Mouse (Mus musculus) frontal cortex, postnatal 36 days (tissue): Measurements from ENCODE around the gene H2-Q6.
A peak's percentile ranks its signal among the peaks of the same experiment; 100 is the strongest.
"Not testable (repeated sequence)": the region's sequence is repeated elsewhere in the genome, so short reads cannot be mapped to it uniquely, and the experiment has no call there.

Experiments used
- DNase-seq, 2 experiments: peaks; one replicate each; pipeline ENCODE4 v3.0.0; 2022; ENCODE audit warnings: low spot score in 2 of 2

Gene H2-Q6

DNA sequence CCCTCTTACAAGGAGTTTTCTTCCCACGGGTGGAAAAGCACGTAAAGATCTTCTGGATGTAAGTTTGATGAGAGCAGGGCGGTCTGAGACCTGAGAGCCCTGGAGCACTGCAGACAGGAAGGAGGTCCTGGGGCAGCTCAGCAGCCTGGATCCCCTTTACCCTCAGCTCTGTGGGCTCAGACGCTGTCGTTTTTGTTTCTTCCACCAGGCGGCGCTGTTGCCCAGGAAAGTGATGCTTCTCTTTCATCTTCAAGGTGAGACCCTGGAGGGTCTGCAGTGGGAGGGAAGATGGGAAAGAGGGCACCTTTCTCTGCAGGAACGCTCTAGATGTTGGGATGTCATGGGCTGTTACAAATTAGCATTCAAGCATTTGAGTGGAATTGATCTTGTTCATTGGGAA lies 10.2 kb downstream of the H2-Q6 start:
- DNase-seq = not testable (repeated sequence)

DNA sequence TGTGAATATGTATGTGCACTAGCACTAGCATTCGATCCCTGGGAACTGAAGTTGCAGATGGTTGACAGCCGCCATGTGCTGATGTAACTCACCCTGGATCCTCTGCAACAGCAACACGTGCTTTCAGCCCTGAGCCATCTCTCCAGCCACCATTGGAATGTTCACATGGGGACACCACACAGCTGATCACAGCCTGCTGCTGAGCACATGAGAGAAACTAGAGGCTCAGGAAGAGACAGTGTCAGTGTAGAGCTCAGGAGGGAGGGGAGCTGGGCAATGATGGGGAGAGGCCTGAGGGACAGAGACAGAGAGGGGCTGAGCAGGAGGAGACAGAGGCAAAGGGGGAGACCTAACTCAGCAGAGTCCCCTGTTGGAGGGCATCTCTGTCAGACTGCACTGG lies 10.9 kb downstream of the H2-Q6 start:
- DNase-seq = not testable (repeated sequence)

DNA sequence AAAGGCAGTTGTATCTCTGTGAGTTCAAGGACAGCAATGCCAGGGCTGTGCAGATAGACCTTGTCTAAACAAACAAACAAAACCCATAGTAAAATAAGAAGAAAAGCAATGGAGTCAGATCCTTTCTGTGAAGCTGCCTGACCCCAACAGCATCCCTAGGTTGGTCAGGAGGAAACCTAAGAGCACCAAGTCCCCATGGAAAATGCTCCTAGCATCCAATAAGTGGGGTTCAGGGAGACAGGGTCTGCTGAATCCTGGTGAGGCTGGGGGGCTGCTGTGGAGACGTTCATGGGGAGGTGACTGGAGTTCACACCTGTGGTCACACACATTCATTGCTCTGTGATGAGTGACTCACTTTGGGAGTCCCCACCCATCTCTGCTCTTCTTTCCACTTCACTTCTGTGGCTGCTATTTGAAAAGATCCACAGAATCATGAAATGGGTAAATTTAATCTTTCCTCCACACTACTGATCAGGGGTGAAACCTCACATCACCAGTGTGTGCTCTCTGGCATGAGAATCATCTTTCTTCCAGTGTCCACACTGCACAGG lies 12.8 kb downstream of the H2-Q6 start:
- DNase-seq = not testable (repeated sequence)

DNA sequence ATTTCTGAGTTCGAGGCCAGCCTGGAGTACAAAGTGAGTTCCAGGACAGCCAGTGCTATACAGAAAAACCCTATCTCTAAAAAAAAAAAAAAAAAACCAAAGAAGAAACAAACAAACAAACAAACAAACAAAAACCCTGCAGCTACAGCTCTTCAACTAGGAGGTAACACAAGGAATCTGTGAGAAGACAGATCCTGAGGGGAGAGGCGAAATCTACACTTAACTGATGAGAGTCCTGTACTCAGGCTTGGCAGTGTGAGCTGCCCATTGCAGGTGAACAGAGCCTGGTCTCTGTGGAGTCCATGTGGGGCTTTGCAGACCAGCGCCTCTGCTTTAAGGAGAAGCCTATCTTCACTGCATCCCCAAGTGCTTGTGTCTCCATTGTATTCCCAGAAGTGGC lies 13.7 kb downstream of the H2-Q6 start:
- not testable (repeated sequence) for DNase-seq

DNA sequence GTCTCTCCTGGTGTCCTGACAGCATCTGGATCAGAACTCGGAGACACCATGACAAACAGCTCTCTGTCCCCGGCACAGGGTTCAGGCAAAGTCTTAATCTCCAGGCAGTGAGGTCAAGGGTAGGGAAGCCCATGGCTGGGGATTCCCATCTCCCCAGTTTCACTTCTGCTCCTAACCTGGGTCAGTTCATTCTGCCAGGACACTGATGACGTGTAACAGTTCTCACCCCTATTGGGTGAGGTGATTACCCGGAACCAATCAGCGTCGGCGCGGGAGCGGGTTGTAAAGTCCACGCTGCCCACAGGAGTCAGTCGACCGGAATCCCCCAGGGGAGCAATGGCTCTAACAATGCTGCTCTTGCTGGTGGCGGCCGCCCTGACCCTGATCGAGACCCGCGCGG lies 14.2 kb downstream of the H2-Q6 start, which contains the start of gene H2-Q7:
TSS of gene H2-Q7 (plus strand) at position 271 of the 400 bp plus-strand sequence.
- peak; percentile 40 to 67 for DNase-seq

DNA sequence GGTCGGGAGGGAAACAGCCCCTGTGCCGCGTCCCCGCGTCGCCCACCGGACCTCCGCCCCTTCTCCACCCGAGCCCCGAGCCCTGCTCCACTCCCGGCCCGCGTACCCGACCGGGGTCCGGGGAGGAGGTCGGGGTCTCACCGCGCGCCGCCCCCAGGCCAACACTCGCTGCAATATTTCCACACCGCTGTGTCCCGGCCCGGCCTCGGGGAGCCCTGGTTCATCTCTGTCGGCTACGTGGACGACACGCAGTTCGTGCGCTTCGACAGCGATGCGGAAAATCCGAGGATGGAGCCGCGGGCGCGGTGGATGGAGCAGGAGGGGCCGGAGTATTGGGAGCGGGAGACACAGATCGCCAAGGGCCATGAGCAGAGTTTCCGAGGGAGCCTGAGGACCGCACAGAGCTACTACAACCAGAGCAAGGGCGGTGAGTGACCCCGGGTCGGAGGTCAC lies 14.7 kb downstream of the H2-Q6 start:
- not testable (repeated sequence) for DNase-seq

DNA sequence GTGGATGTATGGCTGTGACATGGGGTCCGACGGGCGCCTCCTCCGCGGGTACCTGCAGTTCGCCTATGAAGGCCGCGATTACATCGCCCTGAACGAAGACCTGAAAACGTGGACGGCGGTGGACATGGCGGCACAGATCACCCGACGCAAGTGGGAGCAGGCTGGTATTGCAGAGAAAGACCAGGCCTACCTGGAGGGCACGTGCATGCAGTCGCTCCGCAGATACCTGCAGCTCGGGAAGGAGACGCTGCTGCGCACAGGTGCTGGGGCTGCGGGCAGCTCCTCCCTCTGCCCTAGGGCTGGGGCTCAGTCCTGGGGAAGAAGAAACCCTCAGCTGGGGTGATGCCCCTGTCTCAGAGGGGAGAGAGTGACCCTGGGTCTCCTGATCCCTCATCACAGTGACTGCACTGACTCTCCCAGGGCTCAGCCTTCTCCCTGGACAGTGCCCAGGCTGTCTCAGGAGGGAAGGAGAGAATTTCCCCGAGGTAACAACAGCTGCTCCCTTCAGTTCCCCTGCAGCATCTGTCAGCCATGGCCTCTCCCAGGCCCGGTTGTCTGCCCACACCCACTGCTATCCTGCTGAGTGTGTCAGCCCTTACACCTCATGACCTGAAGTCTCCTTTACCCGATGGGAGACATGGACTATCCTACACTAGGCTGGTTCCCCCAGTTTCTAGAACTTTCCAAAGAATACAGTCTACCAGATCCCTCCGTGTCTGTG lies 15.4 kb downstream of the H2-Q6 start:
- DNase-seq = not testable (repeated sequence)

DNA sequence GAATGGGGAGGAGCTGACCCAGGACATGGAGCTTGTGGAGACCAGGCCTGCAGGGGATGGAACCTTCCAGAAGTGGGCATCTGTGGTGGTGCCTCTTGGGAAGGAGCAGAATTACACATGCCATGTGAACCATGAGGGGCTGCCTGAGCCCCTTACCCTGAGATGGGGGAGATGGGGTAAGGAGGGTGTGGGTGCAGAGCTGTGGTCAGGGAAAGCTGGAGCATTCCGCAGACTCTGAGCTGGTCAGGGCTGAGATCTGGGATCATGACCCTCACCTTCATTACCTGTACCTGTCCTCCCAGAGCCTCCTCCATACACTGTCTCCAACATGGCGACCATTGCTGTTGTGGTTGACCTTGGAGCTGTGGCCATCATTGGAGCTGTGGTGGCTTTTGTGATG lies 17.7 kb downstream of the H2-Q6 start:
- not testable (repeated sequence) for DNase-seq

DNA sequence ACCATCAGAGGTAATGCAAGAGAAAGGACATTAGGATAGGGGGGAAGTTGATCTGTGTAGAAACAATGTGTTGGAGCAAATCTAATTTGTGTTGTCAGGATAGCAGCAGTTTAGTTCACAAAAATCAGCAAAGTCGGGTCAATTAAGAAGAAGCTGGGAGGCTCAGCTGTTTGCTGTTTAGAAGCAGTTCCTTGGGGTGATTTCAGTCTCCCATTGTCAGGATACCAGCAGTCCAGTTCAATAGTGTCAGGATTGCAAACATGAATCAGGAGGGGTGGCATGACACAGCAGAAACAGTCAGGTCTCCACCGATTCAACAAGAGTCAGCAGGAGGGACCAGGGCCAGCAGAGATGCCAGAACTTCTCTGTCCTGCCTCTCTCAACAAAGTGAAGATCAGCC lies 19.9 kb downstream of the H2-Q6 start:
- DNase-seq = not testable (repeated sequence)

DNA sequence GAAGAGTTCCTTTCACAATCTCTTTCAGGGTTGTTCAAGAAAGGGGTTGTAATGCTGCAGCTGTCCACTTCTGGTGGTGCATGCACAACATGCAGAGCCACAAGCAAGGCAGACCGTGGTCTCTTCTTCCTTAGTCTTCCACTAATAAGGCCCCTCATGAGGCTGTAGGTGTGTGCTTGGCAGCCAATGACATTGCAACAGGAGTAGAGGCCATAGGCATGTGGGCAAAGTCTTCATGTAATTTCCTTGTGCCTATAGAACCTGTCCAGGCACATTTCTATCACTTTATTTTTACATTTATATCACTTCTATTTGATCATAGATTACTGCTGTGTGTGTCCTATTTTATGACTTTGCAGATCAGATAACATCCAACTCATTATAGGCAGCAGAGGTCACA lies 33.6 kb downstream of the H2-Q6 start:
- not testable (repeated sequence) for DNase-seq

DNA sequence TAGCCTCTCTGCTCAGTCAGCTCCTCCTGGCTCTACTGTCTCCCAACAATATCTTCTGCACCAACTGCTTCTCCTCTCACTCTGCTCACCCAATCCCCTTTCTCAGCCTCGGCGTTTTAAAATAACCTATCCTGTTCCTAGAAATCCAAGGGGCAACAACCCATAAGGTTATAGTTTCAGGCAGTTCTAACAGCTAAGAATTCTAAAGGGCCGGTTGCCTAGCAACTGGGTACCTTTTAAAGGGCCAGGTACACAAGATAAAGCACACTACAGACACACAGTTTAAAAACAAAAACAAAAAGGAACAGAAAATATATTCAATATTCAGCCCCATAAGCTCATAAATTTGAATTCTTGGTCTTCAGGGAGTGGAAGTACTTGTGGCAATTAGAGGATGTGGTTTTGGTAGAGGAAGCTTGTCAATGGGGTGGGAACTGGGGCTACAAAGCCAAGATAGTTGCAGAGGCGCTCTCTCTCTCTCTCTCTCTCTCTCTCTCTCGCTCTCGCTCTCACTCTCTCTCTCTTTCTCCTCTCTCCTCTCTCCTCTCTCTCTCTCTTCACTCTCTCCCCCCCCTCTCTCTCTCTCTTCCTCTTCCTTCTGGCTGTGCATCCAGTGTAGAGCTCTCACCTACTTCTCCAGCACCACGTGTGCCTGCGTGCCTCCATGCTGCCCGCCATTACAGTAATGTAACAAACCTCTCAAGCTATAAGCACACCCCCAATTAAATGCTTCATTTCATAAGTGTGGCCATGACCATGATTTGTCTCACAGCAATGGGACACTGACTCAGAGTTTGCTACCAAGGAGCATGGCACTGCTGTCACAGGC lies 36.1 kb downstream of the H2-Q6 start:
- DNase-seq = not testable (repeated sequence)

DNA sequence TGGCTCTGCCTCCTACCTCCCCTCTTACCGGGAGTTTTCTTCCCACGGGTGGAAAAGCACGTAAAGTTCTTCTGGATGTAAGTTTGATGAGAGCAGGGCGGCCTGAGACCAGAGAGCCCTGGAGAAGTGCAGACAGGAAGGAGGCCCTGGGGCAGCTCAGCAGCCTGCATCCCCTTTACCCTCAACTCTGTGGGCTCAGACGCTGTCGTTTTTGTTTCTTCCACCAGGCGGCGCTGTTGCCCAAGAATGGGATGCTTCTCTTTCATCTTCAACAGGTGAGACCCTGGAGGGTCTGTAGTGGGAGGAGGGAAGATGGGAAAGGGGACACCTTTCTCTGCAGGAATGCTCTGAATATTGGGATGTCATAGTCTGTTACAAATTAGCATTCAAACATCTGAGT lies 41.0 kb downstream of the H2-Q6 start:
- DNase-seq = not testable (repeated sequence)

DNA sequence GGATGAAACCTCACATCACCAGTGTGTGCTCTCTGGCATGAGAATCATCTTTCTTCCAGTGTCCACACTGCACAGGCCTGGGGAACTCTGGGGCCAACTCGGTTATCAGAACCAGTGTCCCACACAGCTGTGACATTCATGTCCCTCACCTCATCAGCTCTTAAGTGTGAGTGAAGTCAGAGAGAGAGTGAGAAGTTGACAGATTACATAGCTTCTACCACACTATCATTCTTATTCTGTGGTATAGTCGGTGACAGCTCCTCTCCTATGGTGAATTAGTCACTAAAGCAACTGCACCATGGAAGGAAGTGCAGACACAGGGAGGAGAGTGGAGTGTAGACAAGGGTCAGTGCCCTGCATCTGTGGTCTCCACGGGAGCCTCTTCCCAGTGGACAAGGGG lies 44.3 kb downstream of the H2-Q6 start:
- not testable (repeated sequence) for DNase-seq

DNA sequence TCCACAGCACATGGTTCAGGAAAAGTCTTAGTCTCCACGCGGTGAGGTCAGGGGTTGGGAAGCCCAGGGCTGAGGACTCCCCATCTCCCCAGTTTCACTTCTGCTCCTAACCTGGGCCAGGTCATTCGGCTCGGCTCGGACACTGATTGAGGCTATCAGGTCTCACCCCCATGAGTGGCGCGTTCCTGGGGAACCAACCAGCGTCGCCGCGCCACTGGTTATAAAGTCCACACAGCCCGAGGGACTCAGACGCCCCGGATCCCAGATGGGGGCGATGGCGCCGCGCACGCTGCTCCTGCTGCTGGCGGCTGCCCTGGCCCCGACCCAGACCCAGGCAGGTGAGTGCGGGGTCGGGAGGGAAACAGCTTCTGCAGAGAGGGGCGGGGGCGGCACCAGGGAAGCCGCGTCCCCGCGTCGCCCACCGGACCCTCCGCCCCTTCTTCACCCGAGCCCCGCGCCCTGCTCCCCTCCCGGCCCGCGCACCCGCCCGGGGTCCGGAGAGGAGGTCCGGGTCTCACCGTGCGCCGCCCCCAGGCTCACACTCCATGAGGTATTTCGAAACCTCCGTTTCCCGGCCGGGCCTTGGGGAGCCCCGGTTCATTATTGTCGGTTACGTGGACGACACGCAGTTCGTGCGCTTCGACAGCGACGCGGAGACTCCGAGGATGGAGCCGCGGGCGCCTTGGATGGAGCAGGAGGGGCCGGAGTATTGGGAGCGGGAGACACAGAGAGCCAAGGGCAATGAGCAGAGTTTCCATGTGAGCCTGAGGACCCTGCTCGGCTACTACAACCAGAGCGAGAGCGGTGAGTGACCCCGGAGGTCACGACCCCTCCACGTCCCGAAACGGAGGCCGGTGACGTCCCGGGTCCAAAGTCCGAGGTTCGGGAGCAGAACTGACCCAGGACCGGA lies 45.4 kb downstream of the H2-Q6 start, which contains the start of gene H2-Q10:
TSS of gene H2-Q10 (plus strand) at position 248 of the 910 bp plus-strand sequence.
- no peak for DNase-seq
